Mouse (Mus musculus): ENCODE data around the gene Adat2. TPM values are rescaled to one million over a fixed set of nuclear protein-coding genes. Genes with fewer than 3 reads are reported as not detected.

Gene Adat2
- polyA plus RNA-seq, 1 experiment from 2014 or later: 5.4 TPM

DNA sequence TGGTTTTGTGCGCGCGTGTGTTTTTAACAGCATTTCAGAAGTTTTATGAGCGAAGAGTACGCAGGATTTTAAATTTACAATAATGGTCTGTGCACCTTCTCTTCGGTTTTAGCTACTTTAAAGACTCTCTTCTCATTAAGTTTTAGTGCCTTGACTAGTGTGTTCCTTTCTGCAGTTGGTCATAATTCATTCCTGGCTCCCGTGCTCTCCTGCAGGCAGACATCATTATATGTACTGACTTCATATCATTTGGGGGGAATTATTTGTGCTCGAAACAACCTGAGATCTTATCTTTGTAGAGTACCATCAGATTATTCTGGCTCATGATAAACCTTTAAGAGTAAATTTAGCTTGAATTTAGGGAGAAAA is 12.4 kb downstream of the Adat2 start:
- Histone ChIP-seq H3K27me3 (no peaks in the 10 kb centered on the region), H3K9ac (no peak overlapping the region), H3K4me3 (replicated peaks) (peak overlapping the region; percentile 31), H3K27ac (peak overlapping the region; percentile 46; the same call in 1 of the 2 replicates), H3K4me2 (peak overlapping the region; percentile 59), H3K36me3 (peaks cover 36% of the 10 kb centered on the region), H3K9me3 (replicated peaks) (no peaks in the 10 kb centered on the region), H3K4me1 (peaks cover 25% of the 10 kb centered on the region)
- ATAC-seq (replicated peaks; ENCODE audit: low FRiP score): peak; percentile 64
- 7% methylated on average over 8 of the region's 8 CpGs for WGBS

DNA sequence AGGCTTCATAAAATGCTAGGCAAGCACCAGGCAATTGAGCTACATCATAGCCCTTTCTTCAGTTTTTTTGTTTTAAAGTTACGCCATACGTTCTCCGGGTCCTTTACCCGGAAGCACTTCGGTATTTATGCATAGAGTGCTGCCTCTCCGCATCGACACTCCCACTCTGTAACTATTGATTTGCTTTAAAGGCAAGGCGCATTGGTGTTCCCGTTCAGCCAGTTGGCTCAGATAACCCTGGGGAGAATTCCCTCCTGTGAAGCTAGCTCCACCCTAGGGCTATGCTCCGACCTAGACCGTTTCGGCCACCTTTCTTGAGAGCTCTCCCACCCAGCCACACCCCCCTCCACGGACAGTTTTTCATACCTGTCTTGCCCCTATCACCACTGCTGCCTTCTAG is 13.7 kb downstream of the Adat2 start:
- H3K9ac ChIP-seq: no peak overlapping the region
- H3K9me3 ChIP-seq (replicated peaks): no peaks in the 10 kb centered on the region
- ATAC-seq (replicated peaks; ENCODE audit: low FRiP score): no peak
- peaks cover 22% of the 10 kb centered on the region; the same call in 1 of the 2 replicates for H3K36me3 ChIP-seq
- H3K4me1 ChIP-seq: peaks cover 26% of the 10 kb centered on the region
- no peak overlapping the region for H3K4me3 ChIP-seq (replicated peaks)
- H3K27ac ChIP-seq: no peak overlapping the region
- 57% methylated on average over 13 of the region's 13 CpGs for WGBS
- no peaks in the 10 kb centered on the region for H3K27me3 ChIP-seq
- H3K4me2 ChIP-seq: no peak overlapping the region

- Histone ChIP-seq H3K4me2 (no peak overlapping the region), H3K27ac (no peak overlapping the region), H3K36me3 (no peaks in the 10 kb centered on the region), H3K27me3 (no peaks in the 10 kb centered on the region), H3K4me3 (replicated peaks) (no peak overlapping the region), H3K4me1 (peaks cover 20% of the 10 kb centered on the region), H3K9ac (no peak overlapping the region), H3K9me3 (replicated peaks) (no peaks in the 10 kb centered on the region)
- 39% methylated on average over 7 of the region's 7 CpGs for WGBS
- ATAC-seq (replicated peaks; ENCODE audit: low FRiP score): no peak
These were observed 17.1 kb downstream of the Adat2 start for GRCm38 (mm10) chr10:13569818-13570217.

GRCm38 (mm10) chr10:13570697-13571538 is 18.2 kb downstream of the Adat2 start:
- WGBS: 85% methylated on average over 9 of the region's 9 CpGs
- H3K4me3 ChIP-seq (replicated peaks): no peak overlapping the region

GRCm38 (mm10) chr10:13572003-13572402 is 19.3 kb downstream of the Adat2 start:
- H3K27ac ChIP-seq: no peak overlapping the region
- H3K4me2 ChIP-seq: no peak overlapping the region
- WGBS: 24% methylated on average over 10 of the region's 10 CpGs
- H3K4me3 ChIP-seq (replicated peaks): no peak overlapping the region
- no peak overlapping the region for H3K9ac ChIP-seq
- ATAC-seq (replicated peaks; ENCODE audit: low FRiP score): no peak
- H3K27me3 ChIP-seq: no peaks in the 10 kb centered on the region
- peaks cover 17% of the 10 kb centered on the region for H3K4me1 ChIP-seq
- no peaks in the 10 kb centered on the region for H3K36me3 ChIP-seq
- H3K9me3 ChIP-seq (replicated peaks): no peaks in the 10 kb centered on the region

More at GRCm38 (mm10) chr10:13570697-13571538, 18.2 kb downstream of the Adat2 start:
- H3K4me2 ChIP-seq: no peak overlapping the region
- H3K27ac ChIP-seq: no peak overlapping the region
- no peaks in the 10 kb centered on the region for H3K27me3 ChIP-seq
- H3K36me3 ChIP-seq: no peaks in the 10 kb centered on the region
- H3K9ac ChIP-seq: no peak overlapping the region
- H3K4me1 ChIP-seq: peaks cover 17% of the 10 kb centered on the region
- ATAC-seq (replicated peaks; ENCODE audit: low FRiP score): no peak
- no peaks in the 10 kb centered on the region for H3K9me3 ChIP-seq (replicated peaks)

GRCm38 (mm10) chr10:13572410-13572809 is 19.7 kb downstream of the Adat2 start:
- WGBS: 58% methylated on average over 6 of the region's 6 CpGs
- no peak for ATAC-seq (replicated peaks; ENCODE audit: low FRiP score)
- peaks cover 17% of the 10 kb centered on the region for H3K4me1 ChIP-seq
- no peak overlapping the region for H3K27ac ChIP-seq
- no peaks in the 10 kb centered on the region for H3K27me3 ChIP-seq
- no peak overlapping the region for H3K4me2 ChIP-seq
- no peak overlapping the region for H3K4me3 ChIP-seq (replicated peaks)
- H3K9me3 ChIP-seq (replicated peaks): no peaks in the 10 kb centered on the region
- no peak overlapping the region for H3K9ac ChIP-seq
- H3K36me3 ChIP-seq: no peaks in the 10 kb centered on the region

DNA sequence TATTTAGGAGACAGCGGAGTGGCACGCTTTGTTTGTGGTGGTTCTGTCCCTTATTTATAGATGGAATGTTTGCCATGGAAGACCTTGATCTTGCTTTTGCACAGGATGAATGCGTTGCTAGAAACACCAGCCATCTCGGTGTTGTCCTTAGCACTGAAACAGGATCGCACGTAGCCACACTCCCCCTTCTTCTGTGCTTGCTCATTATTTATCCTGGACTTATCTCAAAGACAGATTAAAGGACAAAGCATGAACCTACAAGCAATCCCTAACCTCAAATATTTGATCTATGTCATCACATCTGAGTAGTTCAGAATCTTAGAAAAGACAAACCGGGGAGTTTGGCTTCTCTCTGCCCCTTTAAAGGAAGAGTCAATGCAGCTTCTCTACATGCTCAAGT is 24.4 kb downstream of the Adat2 start:
- Histone ChIP-seq H3K9ac (no peak overlapping the region), H3K4me1 (no peaks in the 10 kb centered on the region), H3K4me2 (no peak overlapping the region), H3K27ac (no peak overlapping the region), H3K9me3 (replicated peaks) (no peaks in the 10 kb centered on the region), H3K4me3 (replicated peaks) (no peak overlapping the region), H3K27me3 (no peaks in the 10 kb centered on the region), H3K36me3 (no peaks in the 10 kb centered on the region)
- WGBS: 52% methylated on average over 7 of the region's 7 CpGs
- no peak for ATAC-seq (replicated peaks; ENCODE audit: low FRiP score)

GRCm38 (mm10) chr10:13587914-13588313 is 35.2 kb downstream of the Adat2 start:
- WGBS: 72% methylated on average over 2 of the region's 2 CpGs
- Histone ChIP-seq H3K4me1 (no peaks in the 10 kb centered on the region), H3K9ac (no peak overlapping the region), H3K4me2 (no peak overlapping the region), H3K4me3 (replicated peaks) (no peak overlapping the region), H3K27ac (no peak overlapping the region), H3K9me3 (replicated peaks) (no peaks in the 10 kb centered on the region; the same call in 1 of the 2 replicates), H3K36me3 (no peaks in the 10 kb centered on the region), H3K27me3 (no peaks in the 10 kb centered on the region)
- ATAC-seq (replicated peaks; ENCODE audit: low FRiP score): no peak

GRCm38 (mm10) chr10:13592196-13592595 is 39.5 kb downstream of the Adat2 start:
- 93% methylated on average over 10 of the region's 10 CpGs for WGBS
- 0 out of 2 replicates have a peak, but pooled peaks cover under 1% of the 10 kb centered on the region for H3K4me1 ChIP-seq
- no peaks in the 10 kb centered on the region for H3K36me3 ChIP-seq
- H3K4me3 ChIP-seq (replicated peaks): no peak overlapping the region
- H3K9me3 ChIP-seq (replicated peaks): no peaks in the 10 kb centered on the region; the same call in 1 of the 2 replicates
- no peak overlapping the region for H3K9ac ChIP-seq
- ATAC-seq (replicated peaks; ENCODE audit: low FRiP score): no peak
- H3K27me3 ChIP-seq: no peaks in the 10 kb centered on the region
- H3K27ac ChIP-seq: no peak overlapping the region
- no peak overlapping the region for H3K4me2 ChIP-seq

- Histone ChIP-seq H3K4me3 (replicated peaks) (no peak overlapping the region), H3K9ac (no peak overlapping the region), H3K27me3 (no peaks in the 10 kb centered on the region), H3K4me1 (peaks cover 5% of the 10 kb centered on the region; the same call in 1 of the 2 replicates), H3K36me3 (no peaks in the 10 kb centered on the region), H3K27ac (no peak overlapping the region), H3K9me3 (replicated peaks) (no peaks in the 10 kb centered on the region; the same call in 1 of the 2 replicates), H3K4me2 (no peak overlapping the region)
- WGBS: 89% methylated on average over 3 of the region's 3 CpGs
- no peak for ATAC-seq (replicated peaks; ENCODE audit: low FRiP score)
These were observed 40.8 kb downstream of the Adat2 start for GRCm38 (mm10) chr10:13593529-13593928.

DNA sequence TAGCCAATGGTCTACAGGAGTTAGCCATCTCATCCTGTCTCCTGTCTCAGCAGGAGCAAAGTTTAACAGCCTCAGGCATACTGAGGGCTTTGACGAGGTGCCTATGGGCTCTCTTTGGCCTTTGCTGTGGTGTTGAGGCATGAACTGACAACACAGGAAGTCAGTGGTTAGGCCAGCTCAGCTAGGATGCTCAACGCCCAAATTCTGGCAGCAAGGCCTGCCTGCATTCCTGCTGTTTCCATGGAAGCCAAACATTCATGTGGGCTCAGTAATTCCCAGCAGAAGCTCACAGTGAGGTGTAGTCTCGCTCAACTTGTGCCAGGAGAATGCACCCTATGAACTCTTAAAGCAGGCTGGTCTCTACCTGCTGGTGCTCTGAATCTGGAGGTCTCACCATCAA is 43.4 kb downstream of the Adat2 start:
- 62% methylated on average over 3 of the region's 3 CpGs for WGBS
- Histone ChIP-seq H3K36me3 (no peaks in the 10 kb centered on the region), H3K9ac (no peak overlapping the region), H3K27me3 (no peaks in the 10 kb centered on the region), H3K27ac (no peak overlapping the region), H3K4me3 (replicated peaks) (no peak overlapping the region), H3K9me3 (replicated peaks) (no peaks in the 10 kb centered on the region; the same call in 1 of the 2 replicates), H3K4me1 (peaks cover 5% of the 10 kb centered on the region; the same call in 1 of the 2 replicates), H3K4me2 (no peak overlapping the region)
- no peak for ATAC-seq (replicated peaks; ENCODE audit: low FRiP score)

GRCm38 (mm10) chr10:13596866-13597265 is 44.2 kb downstream of the Adat2 start:
- WGBS: 43% methylated on average over 9 of the region's 9 CpGs
- Histone ChIP-seq H3K36me3 (no peaks in the 10 kb centered on the region), H3K9ac (no peak overlapping the region), H3K27ac (no peak overlapping the region), H3K4me1 (peaks cover 5% of the 10 kb centered on the region; the same call in 1 of the 2 replicates), H3K27me3 (no peaks in the 10 kb centered on the region), H3K4me2 (no peak overlapping the region), H3K4me3 (replicated peaks) (no peak overlapping the region), H3K9me3 (replicated peaks) (no peaks in the 10 kb centered on the region; the same call in 1 of the 2 replicates)
- no peak; the same call in 1 of the 2 replicates for ATAC-seq (replicated peaks; ENCODE audit: low FRiP score)

All from kidney, embryonic 15.5 days (tissue).